Mouse (Mus musculus): ENCODE results near the gene Tmem259.

DNA sequence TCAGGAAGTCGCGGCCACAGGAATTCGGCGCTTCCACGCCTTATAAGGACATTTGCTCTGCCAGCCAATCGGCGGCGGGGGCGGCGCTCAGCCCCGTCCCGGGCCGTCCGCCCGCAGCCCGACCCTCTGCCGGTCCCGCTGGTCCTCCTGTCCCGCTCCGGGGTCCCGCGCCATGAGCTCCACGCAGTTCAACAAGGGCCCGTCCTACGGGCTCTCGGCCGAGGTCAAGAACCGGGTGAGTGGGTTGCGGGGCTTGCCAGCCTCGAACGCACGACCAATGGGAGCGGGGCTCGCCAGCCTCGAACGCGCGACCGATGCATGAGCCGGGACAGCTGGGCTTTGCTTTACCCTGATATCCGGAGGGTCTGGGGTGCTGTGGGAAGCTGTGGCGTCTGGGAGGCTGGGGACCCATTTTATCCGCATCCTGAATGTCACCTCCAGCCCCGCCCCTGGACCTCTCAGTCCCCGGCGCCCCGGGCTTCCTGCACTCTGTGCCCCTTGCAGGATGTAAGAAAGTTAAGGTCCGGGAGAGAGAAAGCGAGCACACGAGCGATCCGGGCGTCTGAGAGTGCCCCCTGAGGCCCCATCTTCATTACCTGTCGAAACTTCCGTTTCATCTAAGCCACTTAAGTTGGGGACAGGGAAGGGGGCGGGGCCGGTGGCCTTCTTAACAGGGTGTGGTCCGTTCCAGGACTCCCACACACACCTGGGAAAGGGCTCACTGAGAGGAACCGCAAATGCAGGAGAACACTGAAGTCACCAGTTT is 4.6 kb upstream of the Tmem259 start, which contains the start of gene Cnn2:
- TF ChIP-seq CHD2 (IDR thresholded peaks at IDR 0.05; ENCODE audit: low read depth, low read length) = no peak
- TF ChIP-seq HCFC1 (IDR thresholded peaks at IDR 0.05; ENCODE audit: borderline replicate concordance, insufficient read depth, low read length) = no peak

Data from ES-E14 (cell line).